Mouse (Mus musculus) induced T-regulatory cell, adult 2 months (primary cell): ENCODE results near the gene Hip1.
"Not testable (repeated sequence)": the region's sequence is repeated elsewhere in the genome, so short reads cannot be mapped to it uniquely, and the experiment has no call there.

Source experiments
- DNase-seq: peaks from one replicate; pipeline ENCODE4 v3.0.0-alpha.2; 2012; ENCODE audit warnings: low read depth

The Hip1 gene

DNA sequence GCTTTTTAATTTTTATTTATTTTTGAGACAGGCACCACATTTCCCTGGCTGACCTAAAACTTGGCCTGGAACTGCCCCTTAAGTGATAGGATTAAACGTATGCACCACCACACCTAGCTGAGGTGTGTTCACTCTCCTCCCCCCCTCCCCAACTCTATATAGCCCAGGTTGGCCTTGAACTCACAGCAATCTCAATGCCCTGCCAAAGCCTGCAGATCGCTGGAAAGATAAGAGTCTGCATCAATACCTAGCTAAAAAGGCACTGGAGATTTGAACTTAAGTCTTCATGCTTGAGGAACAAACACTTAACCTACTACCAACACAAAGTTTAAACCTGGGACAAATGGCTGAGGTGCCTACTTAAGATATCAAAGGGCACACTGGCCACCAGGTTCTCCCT, 52.8 kb downstream of the Hip1 start:
- no peak for DNase-seq

DNA sequence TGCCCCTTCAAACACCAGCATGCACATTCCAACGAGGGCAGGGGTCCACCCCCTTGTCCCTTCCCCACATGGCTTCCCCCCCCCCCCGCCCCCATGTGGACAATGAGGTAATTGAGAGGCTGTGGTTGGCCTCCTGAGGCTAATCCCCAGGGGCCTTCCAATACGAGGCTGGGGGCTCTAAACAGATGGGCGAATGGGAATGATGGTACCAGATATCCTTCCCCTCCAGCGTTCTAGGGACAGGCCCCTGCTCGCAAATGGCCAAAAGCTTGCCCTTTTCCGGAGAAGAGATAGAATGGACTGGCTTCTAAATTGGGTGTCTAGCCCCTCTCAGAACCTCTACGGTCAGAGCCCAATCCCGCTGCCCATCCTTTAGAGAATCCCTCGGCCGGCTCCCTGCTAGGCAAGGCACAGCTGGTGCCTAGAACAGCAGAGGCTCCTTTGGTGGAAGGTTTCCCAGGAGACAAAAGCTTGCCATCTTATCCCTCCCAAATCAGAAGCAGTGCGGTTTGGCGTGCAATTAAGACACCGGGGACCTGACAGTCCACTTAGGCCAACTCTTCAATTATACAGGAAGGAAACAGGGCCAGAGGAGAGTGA, 55.1 kb downstream of the Hip1 start:
- DNase-seq, result no peak

DNA sequence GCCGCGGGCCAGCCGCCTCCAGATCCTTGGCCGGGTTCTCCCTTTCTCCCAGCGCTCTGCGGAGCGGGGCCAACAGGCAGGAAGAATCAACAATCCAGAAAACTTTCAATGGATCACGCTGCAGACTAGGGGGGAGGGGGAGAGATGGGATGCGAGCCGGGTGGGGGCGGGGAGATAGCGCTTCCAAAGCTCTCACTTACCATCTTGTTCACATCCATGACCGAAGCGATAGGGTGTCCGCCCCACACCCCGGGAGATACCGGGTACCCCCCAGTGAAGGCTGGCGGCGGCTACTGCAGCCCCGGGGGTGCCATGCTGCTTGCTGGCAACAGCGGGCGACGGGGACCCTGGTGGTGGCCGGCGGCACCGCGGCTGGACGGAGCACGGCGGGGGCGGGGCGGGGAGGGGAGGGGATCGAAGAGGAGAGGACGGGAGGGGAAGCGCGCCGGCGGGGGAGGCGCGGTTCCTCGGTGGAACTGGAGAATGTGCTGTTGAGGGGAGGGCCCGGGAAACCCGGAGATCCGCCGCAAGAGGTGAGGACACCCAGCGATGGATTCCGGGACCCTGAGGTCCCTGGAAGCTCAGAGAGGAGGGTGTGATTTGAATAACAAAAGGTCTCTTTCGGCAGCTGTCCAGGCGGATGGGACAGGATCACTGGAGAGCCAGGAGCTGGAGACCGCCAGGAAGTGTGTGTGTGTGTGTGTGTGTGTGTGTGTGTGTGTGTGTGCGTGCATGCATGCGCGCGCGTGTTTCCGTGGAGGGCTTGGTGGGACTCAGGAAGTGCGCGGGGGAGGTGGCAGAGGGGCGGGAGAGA, 55.8 kb downstream of the Hip1 start:
- peak; percentile 45 for DNase-seq

DNA sequence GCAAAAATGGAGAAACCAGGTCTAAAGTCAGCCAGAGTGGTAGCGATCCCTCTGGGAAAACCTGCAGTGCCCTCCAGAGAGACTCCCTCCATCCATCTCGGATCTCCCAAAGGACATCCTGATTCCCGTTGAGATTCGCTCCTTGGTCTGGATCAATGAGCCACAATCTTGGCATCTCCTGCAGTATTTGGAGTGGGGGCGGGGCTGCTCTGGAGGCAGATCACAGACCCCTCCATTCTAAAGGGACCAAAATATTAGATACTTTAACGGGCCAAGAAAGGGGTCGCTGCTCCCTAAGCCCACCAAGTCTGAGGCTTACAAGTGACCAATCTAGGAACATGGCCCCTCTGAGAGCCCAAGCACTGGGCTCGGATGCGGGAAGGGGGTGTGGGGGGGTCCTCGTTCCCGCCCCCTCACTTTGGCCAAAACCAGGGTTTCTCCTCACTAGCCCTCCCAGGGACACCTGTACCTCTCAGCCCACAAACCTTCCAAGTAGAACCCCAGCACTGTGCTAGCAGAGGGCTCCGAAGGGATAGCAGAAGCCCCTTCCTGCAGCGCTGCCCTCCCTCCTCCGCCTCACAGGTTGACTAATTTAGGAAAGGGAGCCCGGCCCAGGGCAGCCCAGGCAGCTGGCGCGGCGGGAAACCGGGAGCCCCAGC, 56.6 kb downstream of the Hip1 start:
- no peak for DNase-seq

DNA sequence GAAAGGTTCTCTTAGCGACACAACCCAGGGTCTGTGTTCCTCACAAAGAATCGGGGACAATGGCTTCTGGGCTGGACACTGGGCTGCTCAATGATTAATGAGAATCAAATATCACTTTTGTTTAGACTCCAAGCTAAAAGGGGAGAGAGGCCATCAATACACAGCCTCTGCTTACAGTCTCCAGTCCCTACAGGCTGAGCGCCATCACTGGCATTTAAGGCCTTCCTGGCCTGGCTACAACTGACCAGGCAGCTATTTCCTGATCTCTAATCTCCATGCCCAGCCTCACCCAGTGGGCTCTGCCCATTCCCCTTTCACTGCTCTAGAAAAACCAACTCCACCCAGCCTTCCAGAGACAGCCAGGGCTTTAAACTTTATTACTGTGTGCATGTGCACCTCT, 59.6 kb downstream of the Hip1 start:
- no peak for DNase-seq

DNA sequence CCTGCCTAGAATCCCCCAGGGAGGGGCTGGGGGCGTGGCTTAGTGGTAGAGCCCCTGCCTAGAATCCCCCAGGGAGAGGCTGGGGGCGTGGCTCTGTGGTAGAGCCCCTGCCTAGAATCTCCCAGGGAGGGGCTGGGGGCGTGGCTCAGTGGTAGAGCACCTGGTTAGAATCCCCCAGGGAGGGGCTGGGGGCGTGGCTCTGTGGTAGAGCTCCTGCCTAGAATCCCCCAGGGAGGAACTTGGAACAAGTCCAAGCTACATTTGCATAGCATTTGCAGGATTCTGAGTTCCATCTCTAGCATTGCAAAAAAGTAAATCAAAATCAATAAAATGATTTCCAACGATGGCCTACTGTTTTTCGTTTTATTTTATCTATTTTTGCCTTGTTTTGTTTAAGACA, 61.1 kb downstream of the Hip1 start:
- not testable (repeated sequence) for DNase-seq

DNA sequence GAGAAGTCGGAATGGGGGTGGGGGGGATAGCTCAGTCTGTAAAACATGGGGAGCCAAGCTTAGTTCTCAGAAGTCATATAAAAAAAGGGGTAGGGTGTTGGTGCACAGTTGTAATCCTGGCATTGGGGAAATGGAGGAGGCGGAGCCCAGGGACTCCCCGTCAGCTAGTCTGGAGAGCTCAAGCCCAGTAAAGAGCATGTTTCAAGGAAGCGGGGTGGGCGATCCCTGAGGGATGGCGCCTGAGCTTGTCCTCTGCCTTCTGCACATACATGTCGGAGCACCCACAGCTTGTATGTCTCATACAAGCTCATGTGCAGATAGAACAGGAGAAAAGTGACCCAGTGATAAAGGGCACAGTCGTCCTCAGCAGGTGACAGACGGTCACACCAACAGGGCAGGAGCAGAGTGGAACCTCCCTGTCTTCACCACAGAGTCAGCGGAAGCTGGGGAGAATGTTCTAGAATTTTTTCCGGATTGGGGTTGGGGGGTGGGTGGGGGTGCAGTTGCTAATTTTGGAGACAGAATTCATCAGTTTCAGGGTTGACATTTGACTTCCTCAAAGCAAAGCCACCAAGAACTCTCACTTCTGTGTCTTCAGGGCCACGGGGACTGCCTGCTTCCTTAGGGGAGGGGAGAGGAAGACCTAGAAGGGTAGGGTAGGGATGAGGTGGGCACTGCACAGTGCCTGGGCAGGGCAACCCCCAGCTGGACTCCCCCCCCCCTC, 65.9 kb downstream of the Hip1 start:
- no peak for DNase-seq

DNA sequence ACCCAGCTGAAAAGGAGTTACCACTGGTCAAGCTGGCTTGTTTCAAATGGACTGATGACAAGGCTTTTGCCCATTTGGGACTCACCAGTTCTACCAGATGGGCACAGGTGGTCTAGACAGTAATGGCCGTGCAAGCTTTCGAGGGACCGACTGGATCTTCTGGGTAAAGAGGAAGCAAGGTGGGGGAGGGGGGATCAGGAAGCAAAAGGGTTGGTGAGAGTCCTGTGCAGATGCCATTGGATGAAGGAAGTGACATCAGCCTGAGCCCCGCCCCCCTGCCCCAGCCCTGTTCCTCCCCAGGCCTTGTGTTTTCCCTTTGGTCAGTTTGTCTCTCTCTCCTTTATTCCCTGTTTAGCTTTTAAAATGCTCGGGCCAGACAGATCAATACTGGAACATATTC, 68.7 kb downstream of the Hip1 start:
- DNase-seq, result no peak

DNA sequence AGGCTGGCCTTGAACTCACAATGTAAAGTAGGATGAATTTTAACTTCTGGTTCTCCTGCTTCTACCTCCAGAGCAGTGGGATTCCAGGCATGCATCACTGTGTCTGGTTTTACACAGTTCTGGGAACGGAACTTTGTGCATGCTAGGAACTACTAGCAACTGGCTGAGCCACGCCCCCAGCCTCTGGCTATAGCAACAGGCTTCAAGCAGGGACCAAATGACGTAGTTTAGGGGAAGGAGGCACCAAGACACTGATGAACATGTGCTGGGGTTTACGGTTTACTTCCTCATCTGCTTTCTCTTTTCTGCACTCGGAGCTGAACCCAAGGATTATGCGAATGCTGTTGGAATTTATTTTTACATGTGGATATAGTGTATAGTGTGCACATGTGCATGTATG, 72.5 kb downstream of the Hip1 start:
- no peak for DNase-seq

DNA sequence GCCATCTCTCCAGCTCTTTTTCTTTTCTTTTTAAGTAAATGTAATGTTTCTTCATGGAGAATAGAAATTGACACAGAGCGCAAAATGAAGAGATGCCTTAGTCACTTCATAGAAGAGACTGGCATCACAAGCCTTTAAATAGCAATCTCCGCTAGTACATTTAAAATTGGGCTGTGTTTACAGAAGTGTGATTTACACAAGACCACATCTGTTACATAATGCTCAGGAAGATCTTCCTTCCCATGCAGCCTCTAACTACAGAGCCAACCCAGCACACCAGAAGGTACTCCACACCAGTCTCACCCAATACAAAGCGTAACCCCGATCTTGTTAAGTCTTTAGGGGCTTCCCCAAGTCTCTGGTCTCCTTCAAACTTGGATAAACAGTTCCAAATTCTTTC, 73.2 kb downstream of the Hip1 start:
- no peak for DNase-seq

DNA sequence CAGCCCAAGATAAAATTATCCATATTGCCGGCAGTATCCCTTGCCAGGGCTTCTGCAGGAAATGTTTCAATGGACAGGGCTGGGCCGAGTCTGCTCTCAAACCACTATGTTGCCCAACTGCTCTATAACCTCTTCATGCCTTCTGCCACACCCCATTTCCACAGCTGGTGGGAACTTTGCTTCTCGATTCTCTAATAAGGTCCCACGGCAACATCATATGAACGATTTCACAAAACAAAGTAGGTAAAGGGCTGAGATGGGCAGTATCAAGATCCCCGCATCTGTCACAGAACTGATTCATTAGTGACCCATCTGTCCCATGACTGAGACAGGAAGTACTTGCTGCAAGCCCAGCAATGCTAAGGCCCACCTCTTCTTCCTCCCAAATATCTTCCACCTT, 76.6 kb downstream of the Hip1 start:
- no peak for DNase-seq

DNA sequence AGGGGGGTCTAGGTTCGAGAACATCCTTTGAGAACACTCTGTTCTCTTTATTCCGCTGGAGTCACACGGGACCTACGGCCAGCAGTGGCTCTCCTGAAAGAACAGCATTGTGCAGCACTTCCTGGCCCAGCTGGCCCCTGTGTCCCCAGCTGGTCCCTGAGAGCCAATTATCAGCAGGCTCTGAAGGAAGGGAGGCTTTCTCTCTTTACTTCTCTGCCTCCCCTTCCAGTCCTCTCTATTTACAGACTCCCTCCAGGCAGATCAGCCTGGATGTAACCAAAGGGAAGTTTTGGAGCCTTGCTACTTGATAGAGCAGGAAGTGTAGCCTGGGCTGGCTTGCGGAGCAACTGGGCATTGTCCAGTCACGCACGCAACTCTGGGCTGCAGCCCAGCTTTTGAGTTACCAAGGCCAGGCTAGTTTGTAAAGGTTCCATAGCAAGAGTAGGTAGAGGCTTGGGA, 79.1 kb downstream of the Hip1 start:
- no peak for DNase-seq

DNA sequence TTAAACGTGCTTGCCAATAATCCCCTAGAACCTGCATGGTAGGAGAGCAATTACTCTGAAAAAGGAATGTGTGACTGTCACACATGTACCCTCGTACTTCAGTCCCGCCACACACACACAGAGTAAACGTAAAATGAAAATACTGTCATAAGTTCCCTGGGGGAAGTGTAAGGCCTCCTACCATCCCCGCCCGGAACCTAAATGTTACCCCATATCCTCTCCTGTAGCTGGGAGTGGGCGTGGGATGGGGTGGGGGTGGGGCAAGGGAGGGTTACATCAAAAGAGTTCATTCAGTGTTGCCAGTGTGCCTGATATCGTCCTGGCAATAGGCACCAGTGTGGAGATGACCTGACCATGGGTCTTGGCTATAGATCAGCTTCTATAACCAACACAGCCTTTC, 81.5 kb downstream of the Hip1 start:
- no peak for DNase-seq

DNA sequence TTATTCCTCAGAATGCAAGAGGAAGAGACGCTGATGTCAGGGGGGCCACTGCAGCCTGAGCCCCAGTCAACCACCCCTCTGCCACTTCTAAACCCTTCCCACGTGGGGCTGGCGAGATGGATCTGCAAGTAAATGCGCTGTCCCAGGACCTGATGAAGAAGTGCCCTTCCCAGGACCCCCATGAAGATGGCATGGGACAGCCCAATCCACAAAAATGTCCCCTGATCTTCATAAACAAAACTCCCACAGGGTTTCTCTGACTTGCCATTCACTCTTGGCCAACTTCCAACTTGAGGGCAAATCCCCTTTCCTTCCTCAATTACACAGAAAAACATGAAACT, 84.1 kb downstream of the Hip1 start:
- no peak for DNase-seq

DNA sequence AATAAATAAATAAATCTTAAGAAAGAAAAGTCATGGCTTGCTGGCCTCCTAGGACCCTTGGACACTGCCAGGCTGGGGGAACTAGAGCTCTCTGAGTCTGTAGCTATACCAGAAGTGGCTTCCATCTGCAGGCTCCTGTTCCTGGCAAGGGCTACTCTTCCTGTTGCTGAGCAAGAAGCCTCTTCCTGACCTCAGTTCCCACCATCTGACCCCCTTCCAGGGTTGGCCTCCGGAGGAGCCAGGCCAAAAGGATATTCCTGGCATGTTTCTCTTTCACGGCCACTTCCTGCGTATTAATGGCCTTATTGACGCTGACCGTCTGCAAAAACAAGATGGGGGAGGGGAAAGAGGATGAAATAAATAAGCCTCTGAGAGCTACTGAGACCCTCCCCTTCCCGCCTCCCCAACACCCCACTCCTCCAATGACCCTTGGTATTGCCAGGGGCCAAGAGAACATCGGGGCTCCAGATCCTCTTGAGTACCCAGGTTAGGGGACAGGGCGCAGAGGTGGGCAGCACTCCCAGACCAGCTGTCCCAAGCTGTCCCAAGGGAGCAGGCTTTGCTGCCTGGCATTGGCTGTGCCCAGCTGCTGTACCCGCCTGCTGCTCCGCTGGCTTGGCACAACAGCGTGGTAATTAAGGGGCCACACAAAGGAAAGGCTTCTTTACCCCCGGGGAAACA, 84.6 kb downstream of the Hip1 start:
- DNase-seq, result no peak

DNA sequence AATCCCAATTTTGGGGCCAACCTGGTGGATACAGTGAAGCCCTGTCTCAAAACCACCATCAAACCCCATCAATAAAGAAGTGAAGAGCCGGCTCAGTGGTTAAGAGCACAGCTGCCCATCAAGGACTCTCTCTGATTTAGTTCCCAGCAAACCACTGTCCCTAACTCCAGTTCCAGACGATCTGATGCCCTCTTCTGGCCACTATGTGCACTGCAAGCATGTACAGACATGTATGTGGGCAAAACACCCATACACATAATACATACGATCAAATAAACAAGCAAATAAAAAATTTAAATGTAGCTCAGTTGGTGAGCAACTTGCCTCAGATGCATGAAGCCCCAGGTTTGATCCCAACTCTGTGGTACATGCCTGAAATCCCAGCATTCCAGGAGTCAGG, 85.4 kb downstream of the Hip1 start:
- DNase-seq, result peak; percentile 40

DNA sequence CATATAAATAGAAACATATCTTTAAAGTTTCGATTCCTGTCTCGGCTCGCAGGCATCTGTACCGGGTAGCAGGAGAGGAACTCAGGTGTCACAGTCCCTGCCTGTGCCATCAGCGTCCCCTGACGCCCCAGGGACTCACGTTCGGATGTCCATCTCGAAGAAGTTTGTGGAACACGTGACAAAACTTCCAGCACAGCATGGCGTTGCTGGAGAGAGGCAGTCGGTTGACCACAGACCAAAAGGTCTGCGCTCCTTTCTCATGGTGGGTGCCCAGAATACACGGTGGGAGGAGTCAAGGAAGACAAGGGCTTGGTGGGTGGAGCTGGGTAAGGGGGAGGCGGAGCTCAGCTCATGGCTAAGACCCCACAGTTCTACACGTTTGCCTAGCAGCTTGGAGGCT, 87.0 kb downstream of the Hip1 start:
- DNase-seq, result no peak

DNA sequence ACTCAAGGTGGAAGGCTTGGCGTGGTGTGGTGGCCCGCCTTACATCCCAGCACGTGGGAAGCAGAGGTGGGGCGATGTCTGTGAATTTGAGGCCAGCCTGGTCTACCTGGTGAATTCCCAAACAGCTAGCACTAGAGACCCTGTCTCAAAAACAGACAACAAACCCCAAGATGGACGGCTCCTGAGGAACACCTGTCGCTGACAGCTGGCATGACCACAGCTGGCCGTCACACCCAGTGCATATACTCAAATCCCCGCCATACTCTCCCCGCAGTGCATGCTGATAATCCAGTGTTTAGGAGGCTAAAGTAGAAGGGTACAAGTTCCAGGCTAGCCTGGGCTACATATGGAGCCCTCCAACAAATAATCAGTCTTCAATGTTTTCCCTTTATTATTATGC, 88.4 kb downstream of the Hip1 start:
- no peak for DNase-seq

DNA sequence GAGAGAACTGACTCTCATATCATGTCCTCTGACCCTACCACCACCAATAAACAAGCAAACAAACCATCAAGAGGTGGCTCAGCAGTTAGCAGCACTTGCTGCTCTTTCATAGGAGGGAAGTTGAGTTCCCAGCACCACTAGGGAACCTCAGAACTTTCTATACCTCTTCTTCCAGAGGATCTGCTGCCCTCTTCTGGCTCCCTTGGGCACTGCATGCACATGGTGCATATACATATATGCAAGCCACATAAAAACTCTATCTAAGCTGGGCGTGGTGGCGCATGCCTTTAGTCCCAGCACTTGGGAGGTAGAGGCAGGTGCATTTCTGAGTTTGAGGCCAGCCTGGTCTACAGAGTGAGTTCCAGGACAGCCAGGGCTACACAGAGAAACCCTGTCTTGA, 90.7 kb downstream of the Hip1 start:
- DNase-seq, result peak; percentile 17

DNA sequence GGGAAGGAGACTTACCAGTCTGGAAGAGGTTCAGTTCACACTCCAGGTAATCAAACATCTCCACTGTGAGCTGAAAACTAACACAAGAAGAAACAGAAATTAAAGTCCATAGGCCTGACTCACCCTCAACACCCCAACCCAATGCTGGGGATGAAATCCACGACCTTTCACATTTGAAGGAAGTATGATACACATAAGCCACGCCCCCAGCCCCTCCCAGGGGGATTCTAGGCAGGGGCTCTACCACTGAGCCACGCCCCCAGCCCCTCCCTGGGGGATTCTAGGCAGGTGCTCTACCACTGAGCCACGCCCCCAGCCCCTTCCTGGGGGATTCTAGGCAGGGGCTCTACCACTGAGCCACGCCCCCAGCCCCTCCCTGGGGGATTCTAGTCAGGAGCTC, 93.4 kb downstream of the Hip1 start:
- not testable (repeated sequence) for DNase-seq

DNA sequence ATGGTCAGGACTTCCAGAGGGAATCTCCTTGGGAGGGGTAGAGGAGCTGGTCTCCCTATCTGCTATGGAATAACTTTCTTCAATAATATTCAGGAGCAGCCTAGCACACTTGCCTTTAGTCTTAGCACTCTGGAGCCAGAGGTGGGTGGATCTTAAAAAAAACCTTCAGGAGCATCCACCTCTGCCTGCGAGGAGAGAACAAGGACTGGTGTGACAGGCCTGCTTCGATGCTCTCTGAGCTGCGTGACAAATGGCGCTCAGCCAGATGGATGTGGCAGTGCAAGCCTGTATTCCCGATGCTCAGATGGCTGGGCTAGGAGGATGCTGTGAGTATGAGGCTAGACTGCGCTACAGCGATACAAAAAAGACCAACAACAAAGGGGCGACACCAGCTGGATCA, 93.8 kb downstream of the Hip1 start:
- no peak for DNase-seq

DNA sequence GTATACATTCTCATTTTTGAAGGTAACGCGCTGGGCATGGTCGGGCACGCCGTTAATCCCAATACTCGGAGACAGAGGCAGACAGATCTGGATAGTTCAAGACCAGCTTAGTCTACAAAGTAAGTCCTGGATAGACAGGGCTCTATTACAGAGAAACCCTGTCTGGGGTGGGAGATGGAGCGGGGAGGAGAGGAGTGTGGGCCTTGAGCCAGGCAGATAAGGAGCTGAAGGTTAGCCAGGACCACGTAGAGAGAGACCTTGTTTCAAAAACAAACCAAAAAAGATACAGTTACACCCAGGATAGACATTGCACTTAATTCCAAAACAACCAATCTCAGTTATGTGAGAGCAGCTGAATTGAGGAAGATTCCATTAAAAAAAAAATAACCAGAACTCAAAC, 99.2 kb downstream of the Hip1 start:
- DNase-seq, result no peak
